Mouse (Mus musculus): Measurements from ENCODE around the gene Exoc8. TPM values are rescaled to one million over a fixed set of nuclear protein-coding genes. Genes with fewer than 3 reads are reported as not detected.
A peak's percentile ranks its signal among the peaks of the same experiment; 100 is the strongest.

Exoc8 gene
- polyA plus RNA-seq (2015; fragmentation: Nextera tagmentation; extraction: Ambion mirVana): 14.4 and 15.5 TPM in 2 replicates

DNA sequence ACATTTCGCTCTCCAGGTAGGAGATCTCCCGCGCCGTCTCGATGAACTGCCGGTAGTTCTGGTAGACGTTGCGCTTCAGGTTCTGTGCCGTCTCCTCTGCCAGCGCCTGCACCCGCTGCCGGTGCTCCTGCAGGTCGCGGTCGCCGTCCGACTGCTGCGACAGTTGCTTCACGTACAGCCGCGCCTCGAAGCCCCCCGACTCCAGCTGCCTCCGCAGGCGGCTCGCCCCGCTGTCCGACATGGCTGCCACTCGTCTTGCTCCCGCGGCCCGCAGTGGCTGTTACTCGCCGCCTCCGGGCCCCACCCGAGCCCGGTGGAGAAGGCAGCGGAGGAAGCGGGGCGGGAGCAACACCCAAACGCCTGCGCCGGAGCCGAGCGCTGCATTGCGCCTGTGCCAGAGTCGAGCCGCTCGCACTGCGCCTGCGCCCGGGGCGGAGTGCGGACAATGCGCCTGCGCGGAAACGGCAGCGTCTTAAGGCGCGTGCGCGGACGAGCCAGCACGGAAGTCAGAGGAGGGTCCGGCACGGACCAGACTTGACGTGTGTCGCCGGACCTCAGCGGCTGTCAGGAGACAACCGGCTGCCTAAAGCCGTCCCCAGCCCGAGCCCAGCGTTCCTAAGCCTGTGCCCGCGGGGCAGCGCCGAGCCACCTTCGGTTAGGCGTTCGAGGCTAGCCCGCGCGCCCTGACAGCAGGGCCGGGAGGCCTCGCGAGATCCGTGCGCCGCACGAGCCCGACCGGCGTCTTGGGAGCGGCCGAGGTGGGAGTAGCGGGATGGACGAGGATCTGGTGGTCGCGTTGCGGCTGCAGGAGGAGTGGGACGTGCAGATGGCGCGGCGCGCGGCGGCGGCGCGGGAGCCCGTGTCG lies at the start of gene Exoc8, which contains the start of gene Sprtn:
TSS of gene Exoc8 (minus strand) at position 320 of the 865 bp plus-strand sequence.
TSS of gene Sprtn (plus strand) at position 501 of the 865 bp plus-strand sequence.
- Histone ChIP-seq H3K27me3 (no peaks in the 10 kb centered on the region), H3K36me3 (peaks cover 58% of the 10 kb centered on the region), H3K4me1 (peaks cover 44% of the 10 kb centered on the region), H3K4me2 (replicated peaks) (peak within 1 kb of the TSS; percentile 98), H3K4me3 (peak within 1 kb of the TSS; percentile 76), H3K9ac (replicated peaks) (peak within 1 kb of the TSS; percentile 85), H3K27ac (replicated peaks) (peak within 1 kb of the TSS; percentile 90), H3K9me3 (no peaks in the 10 kb centered on the region)
- peak; percentile 94 for ATAC-seq (replicated peaks)
- under 1% methylated on average over 114 of the region's 114 CpGs for WGBS

DNA sequence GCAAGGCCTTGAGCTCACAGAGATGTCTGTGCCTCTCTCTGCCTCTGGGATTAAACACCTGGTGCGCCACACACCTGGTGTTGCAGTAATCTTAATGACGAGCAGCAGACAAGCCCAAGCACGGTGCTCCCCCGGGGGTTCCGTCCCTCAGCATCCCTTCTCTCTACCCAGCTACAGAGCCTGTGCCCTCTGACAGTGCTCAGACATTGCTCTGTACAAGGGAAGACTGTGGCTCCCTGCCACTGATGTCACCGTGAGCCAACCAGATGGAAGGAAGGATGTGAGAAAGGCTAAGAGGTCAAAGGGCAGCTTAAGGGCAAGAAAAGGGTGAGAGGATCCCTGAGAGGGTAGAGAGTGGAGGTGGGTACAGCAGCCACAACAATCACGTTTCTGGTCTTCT lies 46.9 kb upstream of the Exoc8 start:
- Histone ChIP-seq H3K4me3 (no peak overlapping the region), H3K4me2 (replicated peaks) (no peak overlapping the region), H3K27ac (replicated peaks) (no peak overlapping the region), H3K27me3 (no peaks in the 10 kb centered on the region), H3K9ac (replicated peaks) (no peak overlapping the region), H3K4me1 (peaks cover 37% of the 10 kb centered on the region), H3K9me3 (no peaks in the 10 kb centered on the region), H3K36me3 (no peaks in the 10 kb centered on the region)
- WGBS: 69% methylated on average over 7 of the region's 7 CpGs
- ATAC-seq (replicated peaks): no peak

DNA sequence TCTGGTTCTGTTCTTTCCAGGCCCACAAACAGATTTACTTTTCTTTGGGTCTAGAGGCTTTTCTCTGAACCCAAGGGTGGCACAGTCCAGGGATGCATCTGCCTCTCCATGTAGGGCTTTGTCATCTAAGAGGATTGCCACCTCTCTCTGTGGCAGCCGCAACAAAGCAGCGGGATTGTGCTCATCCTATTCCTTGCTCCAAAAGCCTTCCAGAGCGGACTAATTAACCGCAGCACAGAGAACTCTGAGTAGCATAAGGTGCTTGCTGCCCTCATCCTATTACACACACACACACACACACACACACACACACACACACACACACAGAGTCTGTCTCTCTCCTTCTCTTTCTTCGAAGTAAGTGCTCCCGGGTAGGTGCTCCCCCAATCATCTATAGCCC lies 46.3 kb upstream of the Exoc8 start:
- Histone ChIP-seq H3K4me1 (peaks cover 37% of the 10 kb centered on the region), H3K4me2 (replicated peaks) (no peak overlapping the region), H3K9ac (replicated peaks) (no peak overlapping the region), H3K4me3 (no peak overlapping the region), H3K9me3 (no peaks in the 10 kb centered on the region), H3K27me3 (no peaks in the 10 kb centered on the region), H3K36me3 (no peaks in the 10 kb centered on the region), H3K27ac (replicated peaks) (no peak overlapping the region)
- no peak for ATAC-seq (replicated peaks)
- WGBS: 78% methylated on average over 6 of the region's 6 CpGs

DNA sequence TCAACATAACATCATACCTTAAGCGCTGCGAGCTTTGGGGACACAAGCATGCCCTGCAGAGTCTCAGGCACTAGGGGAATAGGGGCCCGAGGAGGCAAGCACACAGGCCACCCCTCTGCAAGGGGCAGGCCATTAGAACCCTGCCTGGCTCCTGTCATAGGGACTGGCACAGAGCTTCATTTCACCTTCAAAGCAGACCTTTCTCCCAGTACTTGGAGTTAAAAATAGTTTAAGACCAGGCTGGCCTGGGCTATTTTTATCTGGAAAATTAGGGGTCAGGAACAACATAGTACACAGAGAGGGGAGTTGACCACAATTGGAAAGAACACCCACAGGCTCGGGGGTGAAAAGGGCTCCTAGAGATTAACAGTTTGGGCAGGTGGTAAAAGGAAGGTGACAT lies 39.8 kb upstream of the Exoc8 start:
- H3K4me2 ChIP-seq (replicated peaks): no peak overlapping the region
- ATAC-seq (replicated peaks): no peak
- 94% methylated on average over 4 of the region's 4 CpGs for WGBS

DNA sequence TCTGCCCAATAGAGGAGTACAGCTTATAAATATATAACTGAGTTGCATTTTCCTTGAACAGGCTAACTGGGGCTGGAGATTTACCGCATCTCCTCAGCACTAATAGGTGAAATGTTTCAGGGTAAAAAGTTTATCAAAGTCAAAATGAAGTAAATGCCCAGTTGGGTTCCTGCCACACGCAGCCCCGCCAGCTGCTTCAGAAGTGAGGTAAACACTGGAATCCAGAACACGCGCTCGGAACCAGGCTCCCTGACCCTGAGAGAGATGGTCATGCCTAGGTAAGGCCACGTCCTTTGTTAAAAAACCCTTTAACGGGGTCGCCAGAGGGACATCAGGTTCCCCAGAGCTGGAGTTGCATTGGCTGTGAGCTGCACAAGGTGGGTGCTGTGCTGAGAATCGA lies 39.2 kb upstream of the Exoc8 start:
- H3K4me2 ChIP-seq (replicated peaks): no peak overlapping the region
- no peaks in the 10 kb centered on the region for H3K4me1 ChIP-seq
- no peak overlapping the region for H3K9ac ChIP-seq (replicated peaks)
- no peak for ATAC-seq (replicated peaks)
- no peak overlapping the region for H3K4me3 ChIP-seq
- H3K9me3 ChIP-seq: no peaks in the 10 kb centered on the region
- no peaks in the 10 kb centered on the region for H3K27me3 ChIP-seq
- peaks cover 3% of the 10 kb centered on the region; the same call in 1 of the 2 replicates for H3K36me3 ChIP-seq
- H3K27ac ChIP-seq (replicated peaks): no peak overlapping the region
- WGBS: 97% methylated on average over 10 of the region's 10 CpGs

More for the DNA sequence above, 39.8 kb upstream of the Exoc8 start:
- Histone ChIP-seq H3K27me3 (no peaks in the 10 kb centered on the region), H3K27ac (replicated peaks) (no peak overlapping the region), H3K36me3 (peaks cover 3% of the 10 kb centered on the region; the same call in 1 of the 2 replicates), H3K9me3 (no peaks in the 10 kb centered on the region), H3K9ac (replicated peaks) (no peak overlapping the region), H3K4me1 (no peaks in the 10 kb centered on the region), H3K4me3 (no peak overlapping the region)

- peaks cover 3% of the 10 kb centered on the region; the same call in 1 of the 2 replicates for H3K36me3 ChIP-seq
- no peak overlapping the region for H3K4me2 ChIP-seq (replicated peaks)
- no peaks in the 10 kb centered on the region for H3K27me3 ChIP-seq
- no peak for ATAC-seq (replicated peaks)
- H3K9me3 ChIP-seq: no peaks in the 10 kb centered on the region
- 87% methylated on average over 5 of the region's 5 CpGs for WGBS
- no peak overlapping the region for H3K4me3 ChIP-seq
- no peak overlapping the region for H3K27ac ChIP-seq (replicated peaks)
- no peak overlapping the region for H3K9ac ChIP-seq (replicated peaks)
- peaks cover 4% of the 10 kb centered on the region for H3K4me1 ChIP-seq
Observed at GRCm38 (mm10) chr8:124935116-124935515, 37.6 kb upstream of the Exoc8 start.

DNA sequence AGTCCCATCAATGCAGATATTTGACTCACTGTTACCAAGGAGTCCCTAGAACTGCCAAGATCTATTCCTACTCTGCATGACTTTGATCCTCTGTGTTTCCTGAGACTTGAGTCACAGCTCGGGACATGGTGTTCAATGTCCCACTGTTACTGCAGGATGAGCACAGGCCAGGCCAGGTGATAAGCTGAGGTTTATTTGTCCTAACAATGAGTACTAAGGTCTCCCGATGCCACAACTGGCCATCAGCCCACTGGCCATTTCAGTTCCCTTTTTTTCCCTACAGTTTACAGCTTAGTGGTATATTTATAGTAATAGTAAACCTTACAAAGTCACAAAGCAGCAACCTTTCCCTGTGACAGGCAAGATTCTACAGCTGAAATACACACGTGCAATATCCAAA lies 34.9 kb upstream of the Exoc8 start:
- Histone ChIP-seq H3K36me3 (peaks cover 3% of the 10 kb centered on the region; the same call in 1 of the 2 replicates), H3K4me2 (replicated peaks) (no peak overlapping the region), H3K27ac (replicated peaks) (no peak overlapping the region), H3K4me1 (peaks cover 8% of the 10 kb centered on the region), H3K9me3 (no peaks in the 10 kb centered on the region), H3K4me3 (no peak overlapping the region), H3K9ac (replicated peaks) (no peak overlapping the region), H3K27me3 (no peaks in the 10 kb centered on the region)
- WGBS: 88% methylated on average over 3 of the region's 3 CpGs
- no peak for ATAC-seq (replicated peaks)

GRCm38 (mm10) chr8:124930649-124931048 lies 33.1 kb upstream of the Exoc8 start:
- no peak overlapping the region for H3K4me2 ChIP-seq (replicated peaks)
- 84% methylated on average over 4 of the region's 4 CpGs for WGBS
- no peaks in the 10 kb centered on the region for H3K9me3 ChIP-seq
- H3K36me3 ChIP-seq: no peaks in the 10 kb centered on the region
- H3K27me3 ChIP-seq: no peaks in the 10 kb centered on the region
- no peak overlapping the region for H3K27ac ChIP-seq (replicated peaks)
- peaks cover 8% of the 10 kb centered on the region for H3K4me1 ChIP-seq
- H3K4me3 ChIP-seq: no peak overlapping the region
- no peak overlapping the region for H3K9ac ChIP-seq (replicated peaks)
- ATAC-seq (replicated peaks): no peak

DNA sequence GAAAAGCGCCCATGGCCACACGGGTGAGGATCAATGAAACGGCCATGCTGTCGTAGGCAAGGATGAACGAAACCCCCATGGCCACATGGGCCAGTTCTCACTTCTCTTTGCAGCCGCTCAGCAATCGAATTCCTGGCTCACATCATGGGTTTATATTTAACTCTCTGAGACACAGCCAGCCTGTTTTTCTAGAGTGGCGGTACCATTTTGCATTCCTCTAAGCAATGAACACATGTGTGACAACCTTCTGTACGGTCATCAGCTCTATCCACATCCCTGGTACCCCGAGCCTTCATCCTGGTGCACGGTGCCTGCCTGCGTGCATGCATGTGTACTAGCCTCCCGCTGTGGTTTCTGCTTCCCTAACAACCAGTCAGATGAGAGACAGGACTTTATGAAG lies 32.6 kb upstream of the Exoc8 start:
- ATAC-seq (replicated peaks): no peak
- Histone ChIP-seq H3K4me3 (no peak overlapping the region), H3K27ac (replicated peaks) (no peak overlapping the region), H3K27me3 (no peaks in the 10 kb centered on the region), H3K4me1 (peaks cover 8% of the 10 kb centered on the region), H3K9me3 (no peaks in the 10 kb centered on the region), H3K9ac (replicated peaks) (no peak overlapping the region), H3K4me2 (replicated peaks) (no peak overlapping the region), H3K36me3 (no peaks in the 10 kb centered on the region)
- 87% methylated on average over 13 of the region's 13 CpGs for WGBS

GRCm38 (mm10) chr8:124929006-124929405 lies 31.5 kb upstream of the Exoc8 start:
- 92% methylated on average over 11 of the region's 11 CpGs for WGBS
- peaks cover 8% of the 10 kb centered on the region for H3K4me1 ChIP-seq
- ATAC-seq (replicated peaks): no peak
- no peaks in the 10 kb centered on the region for H3K27me3 ChIP-seq
- H3K36me3 ChIP-seq: no peaks in the 10 kb centered on the region
- no peak overlapping the region for H3K27ac ChIP-seq (replicated peaks)
- H3K4me3 ChIP-seq: no peak overlapping the region
- no peaks in the 10 kb centered on the region for H3K9me3 ChIP-seq
- H3K4me2 ChIP-seq (replicated peaks): no peak overlapping the region
- no peak overlapping the region for H3K9ac ChIP-seq (replicated peaks)

GRCm38 (mm10) chr8:124926351-124926771 lies 28.9 kb upstream of the Exoc8 start:
- H3K27ac ChIP-seq (replicated peaks): no peak overlapping the region
- H3K27me3 ChIP-seq: no peaks in the 10 kb centered on the region
- no peaks in the 10 kb centered on the region for H3K9me3 ChIP-seq
- no peak overlapping the region for H3K9ac ChIP-seq (replicated peaks)
- H3K4me1 ChIP-seq: peaks cover 11% of the 10 kb centered on the region
- WGBS: 80% methylated on average over 10 of the region's 10 CpGs
- no peak for ATAC-seq (replicated peaks)
- H3K36me3 ChIP-seq: no peaks in the 10 kb centered on the region
- H3K4me3 ChIP-seq: no peak overlapping the region
- H3K4me2 ChIP-seq (replicated peaks): no peak overlapping the region

- Histone ChIP-seq H3K27ac (replicated peaks) (no peak overlapping the region), H3K4me1 (peaks cover 11% of the 10 kb centered on the region), H3K27me3 (no peaks in the 10 kb centered on the region), H3K4me3 (no peak overlapping the region), H3K36me3 (no peaks in the 10 kb centered on the region), H3K9me3 (no peaks in the 10 kb centered on the region), H3K4me2 (replicated peaks) (no peak overlapping the region), H3K9ac (replicated peaks) (no peak overlapping the region)
- 92% methylated on average over 14 of the region's 14 CpGs for WGBS
- ATAC-seq (replicated peaks): no peak
Observed at GRCm38 (mm10) chr8:124925544-124926266, 28.2 kb upstream of the Exoc8 start.

Data from forebrain, embryonic 15.5 days (tissue).